Mouse (Mus musculus) G1E (cell line): ENCODE data around the gene Bmp2k.

Source experiments
- CTCF ChIP-seq: IDR thresholded peaks from 2 replicates; pipeline ENCODE4 v1.5.1; 2012; ENCODE audit warnings: low read depth, low read length, inconsistent platforms, mixed read lengths
- GATA1 ChIP-seq: IDR thresholded peaks from 2 replicates; pipeline ENCODE4 v1.6.1; 2012; ENCODE audit warnings: borderline replicate concordance, low read length, inconsistent platforms, mixed read lengths
- TAL1 ChIP-seq: conservative IDR thresholded peaks from 2 replicates; pipeline ENCODE4 v1.6.1; 2012; ENCODE audit warnings: low read depth, low read length, inconsistent platforms, mixed read lengths

GRCm38 (mm10) chr5:97054801-97055200 is 57.3 kb downstream of the Bmp2k start:
- TF ChIP-seq CTCF, result no peak
- no peak for TF ChIP-seq TAL1
- no peak for TF ChIP-seq GATA1
